Mouse (Mus musculus): ENCODE measurements at regions not wholly inside any gene's neighbourhood (a gene's known extent, or its start where the extent isn't known, plus 50 kb on each side); places are given as distances from the start of the nearest gene placed in this dataset.
A peak's percentile ranks its signal among the peaks of the same experiment; 100 is the strongest.

GRCm38 (mm10) chr1:61301041-61302030 lies 323.6 kb downstream of the Icos start:
- Histone ChIP-seq H3K9me3 (ENCODE audit: control insufficient read depth, low read length) (no peaks in the 10 kb centered on the region), H3K27ac (replicated peaks; ENCODE audit: low read depth, low read length) (peak overlapping the region; percentile 22), H3K36me3 (ENCODE audit: control insufficient read depth, insufficient read depth, low read length) (no peaks in the 10 kb centered on the region), H3K4me1 (ENCODE audit: control insufficient read depth, insufficient read depth, low read length) (peaks cover 50% of the 10 kb centered on the region), H3K4me3 (replicated peaks; ENCODE audit: low read depth, low read length) (no peak overlapping the region), H3K9ac (replicated peaks; ENCODE audit: low read length) (no peak overlapping the region), H3K27me3 (ENCODE audit: control insufficient read depth, insufficient read depth, low read length) (no peaks in the 10 kb centered on the region), H3K4me2 (ENCODE audit: low read length) (no peak overlapping the region)
- 34% methylated on average over 24 of the region's 24 CpGs for WGBS
- DNase-seq (peak; percentile 55), ATAC-seq (ENCODE audit: low FRiP score, low TSS enrichment) (peak; percentile 14; the same call in 1 of the 2 replicates)

GRCm38 (mm10) chr1:61302570-61303071 lies 324.9 kb downstream of the Icos start:
- Histone ChIP-seq H3K27me3 (ENCODE audit: control insufficient read depth, insufficient read depth, low read length) (no peaks in the 10 kb centered on the region), H3K4me3 (replicated peaks; ENCODE audit: low read depth, low read length) (no peak overlapping the region), H3K4me1 (ENCODE audit: control insufficient read depth, insufficient read depth, low read length) (peaks cover 42% of the 10 kb centered on the region), H3K36me3 (ENCODE audit: control insufficient read depth, insufficient read depth, low read length) (no peaks in the 10 kb centered on the region), H3K9ac (replicated peaks; ENCODE audit: low read length) (no peak overlapping the region), H3K27ac (replicated peaks; ENCODE audit: low read depth, low read length) (no peak overlapping the region), H3K4me2 (ENCODE audit: low read length) (no peak overlapping the region), H3K9me3 (ENCODE audit: control insufficient read depth, low read length) (no peaks in the 10 kb centered on the region)
- 43% methylated on average over 8 of the region's 8 CpGs for WGBS
- peak; percentile 60 for DNase-seq
- peak; percentile 41; the same call in 1 of the 2 replicates for ATAC-seq (ENCODE audit: low FRiP score, low TSS enrichment)

GRCm38 (mm10) chr1:61306296-61306695 lies 328.6 kb downstream of the Icos start:
- no peak overlapping the region for H3K27ac ChIP-seq (replicated peaks; ENCODE audit: low read depth, low read length)
- no peaks in the 10 kb centered on the region for H3K27me3 ChIP-seq (ENCODE audit: control insufficient read depth, insufficient read depth, low read length)
- DNase-seq (no peak), ATAC-seq (ENCODE audit: low FRiP score, low TSS enrichment) (no peak)
- no peaks in the 10 kb centered on the region for H3K36me3 ChIP-seq (ENCODE audit: control insufficient read depth, insufficient read depth, low read length)
- H3K9me3 ChIP-seq (ENCODE audit: control insufficient read depth, low read length): no peaks in the 10 kb centered on the region
- H3K4me2 ChIP-seq (ENCODE audit: low read length): no peak overlapping the region
- peaks cover 14% of the 10 kb centered on the region for H3K4me1 ChIP-seq (ENCODE audit: control insufficient read depth, insufficient read depth, low read length)
- no peak overlapping the region for H3K9ac ChIP-seq (replicated peaks; ENCODE audit: low read length)
- 41% methylated on average over 8 of the region's 8 CpGs for WGBS
- no peak overlapping the region for H3K4me3 ChIP-seq (replicated peaks; ENCODE audit: low read depth, low read length)

GRCm38 (mm10) chr1:61309563-61309962 lies 329.1 kb upstream of the Pard3b start:
- Histone ChIP-seq H3K4me2 (ENCODE audit: low read length) (no peak overlapping the region), H3K27me3 (ENCODE audit: control insufficient read depth, insufficient read depth, low read length) (no peaks in the 10 kb centered on the region), H3K4me1 (ENCODE audit: control insufficient read depth, insufficient read depth, low read length) (no peaks in the 10 kb centered on the region; the same call in 1 of the 2 replicates), H3K9me3 (ENCODE audit: control insufficient read depth, low read length) (no peaks in the 10 kb centered on the region), H3K27ac (replicated peaks; ENCODE audit: low read depth, low read length) (no peak overlapping the region), H3K4me3 (replicated peaks; ENCODE audit: low read depth, low read length) (no peak overlapping the region), H3K9ac (replicated peaks; ENCODE audit: low read length) (no peak overlapping the region), H3K36me3 (ENCODE audit: control insufficient read depth, insufficient read depth, low read length) (no peaks in the 10 kb centered on the region)
- WGBS: 94% methylated on average over 1 of the region's 1 CpGs
- ATAC-seq (ENCODE audit: low FRiP score, low TSS enrichment) (no peak), DNase-seq (no peak)

- Histone ChIP-seq H3K4me3 (replicated peaks; ENCODE audit: low read depth, low read length) (no peak overlapping the region), H3K4me2 (ENCODE audit: low read length) (no peak overlapping the region), H3K9ac (replicated peaks; ENCODE audit: low read length) (no peak overlapping the region), H3K9me3 (ENCODE audit: control insufficient read depth, low read length) (no peaks in the 10 kb centered on the region), H3K4me1 (ENCODE audit: control insufficient read depth, insufficient read depth, low read length) (no peaks in the 10 kb centered on the region; the same call in 1 of the 2 replicates), H3K27ac (replicated peaks; ENCODE audit: low read depth, low read length) (no peak overlapping the region), H3K36me3 (ENCODE audit: control insufficient read depth, insufficient read depth, low read length) (no peaks in the 10 kb centered on the region), H3K27me3 (ENCODE audit: control insufficient read depth, insufficient read depth, low read length) (no peaks in the 10 kb centered on the region)
- no peak for DNase-seq
- ATAC-seq (ENCODE audit: low FRiP score, low TSS enrichment): no peak
- WGBS: 82% methylated on average over 3 of the region's 3 CpGs
Observed at GRCm38 (mm10) chr1:61310063-61310760, 328.4 kb upstream of the Pard3b start.

GRCm38 (mm10) chr1:61310761-61311090 lies 327.9 kb upstream of the Pard3b start:
- ATAC-seq (ENCODE audit: low FRiP score, low TSS enrichment): no peak
- no peaks in the 10 kb centered on the region; the same call in 1 of the 2 replicates for H3K4me1 ChIP-seq (ENCODE audit: control insufficient read depth, insufficient read depth, low read length)
- no peaks in the 10 kb centered on the region for H3K9me3 ChIP-seq (ENCODE audit: control insufficient read depth, low read length)
- no peak for DNase-seq
- H3K4me2 ChIP-seq (ENCODE audit: low read length): no peak overlapping the region
- no peak overlapping the region for H3K27ac ChIP-seq (replicated peaks; ENCODE audit: low read depth, low read length)
- no peaks in the 10 kb centered on the region for H3K27me3 ChIP-seq (ENCODE audit: control insufficient read depth, insufficient read depth, low read length)
- no peak overlapping the region for H3K9ac ChIP-seq (replicated peaks; ENCODE audit: low read length)
- 68% methylated on average over 2 of the region's 2 CpGs for WGBS
- H3K4me3 ChIP-seq (replicated peaks; ENCODE audit: low read depth, low read length): no peak overlapping the region
- H3K36me3 ChIP-seq (ENCODE audit: control insufficient read depth, insufficient read depth, low read length): no peaks in the 10 kb centered on the region

- H3K9ac ChIP-seq (replicated peaks; ENCODE audit: low read length): no peak overlapping the region
- no peak overlapping the region for H3K27ac ChIP-seq (replicated peaks; ENCODE audit: low read depth, low read length)
- H3K4me1 ChIP-seq (ENCODE audit: control insufficient read depth, insufficient read depth, low read length): no peaks in the 10 kb centered on the region
- no peaks in the 10 kb centered on the region for H3K27me3 ChIP-seq (ENCODE audit: control insufficient read depth, insufficient read depth, low read length)
- no peak overlapping the region for H3K4me2 ChIP-seq (ENCODE audit: low read length)
- no peaks in the 10 kb centered on the region for H3K9me3 ChIP-seq (ENCODE audit: control insufficient read depth, low read length)
- no peaks in the 10 kb centered on the region for H3K36me3 ChIP-seq (ENCODE audit: control insufficient read depth, insufficient read depth, low read length)
- no peak for ATAC-seq (ENCODE audit: low FRiP score, low TSS enrichment)
- 93% methylated on average over 4 of the region's 4 CpGs for WGBS
- no peak for DNase-seq
- H3K4me3 ChIP-seq (replicated peaks; ENCODE audit: low read depth, low read length): no peak overlapping the region
Observed at GRCm38 (mm10) chr1:61313196-61313595, 325.4 kb upstream of the Pard3b start.

GRCm38 (mm10) chr1:61316261-61316660 lies 322.4 kb upstream of the Pard3b start:
- Histone ChIP-seq H3K9ac (replicated peaks; ENCODE audit: low read length) (no peak overlapping the region), H3K27me3 (ENCODE audit: control insufficient read depth, insufficient read depth, low read length) (no peaks in the 10 kb centered on the region), H3K4me1 (ENCODE audit: control insufficient read depth, insufficient read depth, low read length) (no peaks in the 10 kb centered on the region), H3K27ac (replicated peaks; ENCODE audit: low read depth, low read length) (no peak overlapping the region), H3K4me3 (replicated peaks; ENCODE audit: low read depth, low read length) (no peak overlapping the region), H3K4me2 (ENCODE audit: low read length) (no peak overlapping the region), H3K36me3 (ENCODE audit: control insufficient read depth, insufficient read depth, low read length) (no peaks in the 10 kb centered on the region), H3K9me3 (ENCODE audit: control insufficient read depth, low read length) (no peaks in the 10 kb centered on the region)
- ATAC-seq (ENCODE audit: low FRiP score, low TSS enrichment) (no peak), DNase-seq (no peak)
- WGBS: 65% methylated on average over 4 of the region's 4 CpGs
